Mouse (Mus musculus) lung, embryonic 16.5 days (tissue): ENCODE measurements at regions not wholly inside any gene's neighbourhood (a gene's known extent, or its start where the extent isn't known, plus 50 kb on each side); places are given as distances from the start of the nearest gene placed in this dataset.

Experiments
- ATAC-seq: fragments of 200-750 bp; cut with Nextera tagmentation; 2 replicates; pipeline ENCODE4 v1.8.0; 2017; ENCODE audit warnings: low read depth, mild to moderate bottlenecking, moderate library complexity
- H3K27ac ChIP-seq: fragments of 300-500 bp; sonication (generic); 2 replicates; pipeline ENCODE4 v1.5.1; 2014; ENCODE audit warnings: mild to moderate bottlenecking, control low read depth, low read length
- H3K27me3 ChIP-seq: fragments of 300-500 bp; sonication (generic); 2 replicates; pipeline ENCODE4 v1.6.1; 2014; ENCODE audit warnings: low read depth, low read length, mixed read lengths; ENCODE audit not compliant: control insufficient read depth, insufficient read depth
- H3K36me3 ChIP-seq: fragments of 300-500 bp; sonication (generic); 2 replicates; pipeline ENCODE4 v1.6.1; 2014; ENCODE audit warnings: low read length; ENCODE audit not compliant: control insufficient read depth, insufficient read depth
- H3K4me1 ChIP-seq: fragments of 300-500 bp; sonication (generic); replicated peaks from 2 replicates; pipeline ENCODE4 v1.6.1; 2014; ENCODE audit warnings: low read length, mixed read lengths; ENCODE audit not compliant: control insufficient read depth, insufficient read depth
- H3K4me2 ChIP-seq: fragments of 300-500 bp; sonication (generic); 2 replicates; pipeline ENCODE4 v1.6.1; 2014; ENCODE audit warnings: low read depth, low read length, control low read depth
- H3K4me3 ChIP-seq: fragments of 300-500 bp; sonication (generic); 2 replicates; pipeline ENCODE4 v1.5.1; 2014; ENCODE audit warnings: mild to moderate bottlenecking, low read length, control low read depth
- H3K9ac ChIP-seq: fragments of 300-500 bp; sonication (generic); 2 replicates; pipeline ENCODE4 v1.6.1; 2014; ENCODE audit warnings: low read length, control low read depth
- H3K9me3 ChIP-seq: fragments of 300-500 bp; sonication (generic); 2 replicates; pipeline ENCODE4 v1.6.1; 2016; ENCODE audit warnings: low read length; ENCODE audit not compliant: control insufficient read depth
- WGBS: fragments of 180-500 bp; shearing (Covaris S2); extraction: QIAGEN DNeasy Blood & Tissue Kit; methylation state at CpG from one replicate; pipeline ENCODE4 v1.1.7; 2014; 5-methylcytosine and 5-hydroxymethylcytosine counted together

DNA sequence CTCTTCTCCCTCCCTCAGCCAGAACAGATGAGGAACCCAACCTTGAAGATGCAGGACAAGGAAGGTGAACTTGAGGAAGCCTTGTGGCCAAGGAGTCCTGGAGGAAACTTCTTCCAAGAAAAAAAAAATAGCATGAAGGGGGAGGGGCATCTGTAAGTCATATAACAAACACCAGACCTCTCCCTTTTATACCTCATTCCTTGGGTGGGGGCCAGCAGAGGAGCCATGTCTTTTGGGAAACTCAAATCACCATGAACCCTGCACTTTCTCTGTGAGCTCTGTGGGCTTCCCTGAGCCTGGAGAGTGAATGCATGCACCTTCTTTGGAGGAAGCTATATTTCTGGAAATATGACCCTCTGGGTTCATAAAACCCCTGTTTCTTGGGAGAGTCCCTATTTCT, 90.0 kb upstream of the Pkdcc start:
- H3K27ac ChIP-seq, result no peak overlapping the region
- no peaks in the 10 kb centered on the region for H3K9me3 ChIP-seq
- H3K36me3 ChIP-seq, result no peaks in the 10 kb centered on the region
- H3K27me3 ChIP-seq, result no peaks in the 10 kb centered on the region
- no peak overlapping the region for H3K4me2 ChIP-seq
- peaks cover 27% of the 10 kb centered on the region for H3K4me1 ChIP-seq
- H3K4me3 ChIP-seq, result no peak overlapping the region
- no peak for ATAC-seq
- no peak overlapping the region for H3K9ac ChIP-seq

DNA sequence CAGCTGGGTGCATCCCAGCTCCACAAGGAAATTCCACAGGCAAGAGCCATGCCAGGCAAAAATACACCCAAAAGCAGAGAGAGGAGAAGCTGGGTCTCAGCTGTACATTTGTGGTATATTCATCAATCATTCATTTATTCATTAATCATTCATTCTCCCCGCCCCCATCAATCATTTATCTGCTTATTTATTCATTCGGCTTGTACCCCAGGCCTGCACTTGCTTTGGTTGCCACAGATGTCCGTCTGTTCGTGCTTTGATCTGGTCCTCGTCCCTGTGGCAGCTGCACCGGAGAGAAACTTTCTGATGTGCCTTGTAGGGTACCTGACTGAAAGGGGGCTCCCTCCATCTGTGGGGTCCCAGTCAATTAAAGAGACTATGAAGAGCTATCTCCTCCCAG, 87.2 kb upstream of the Pkdcc start:
- Histone ChIP-seq H3K9me3 (no peaks in the 10 kb centered on the region), H3K27me3 (no peaks in the 10 kb centered on the region), H3K4me2 (no peak overlapping the region), H3K27ac (no peak overlapping the region), H3K36me3 (no peaks in the 10 kb centered on the region), H3K4me1 (peaks cover 20% of the 10 kb centered on the region), H3K4me3 (no peak overlapping the region), H3K9ac (no peak overlapping the region)
- 66% methylated on average over 6 of the region's 6 CpGs for WGBS
- no peak for ATAC-seq

DNA sequence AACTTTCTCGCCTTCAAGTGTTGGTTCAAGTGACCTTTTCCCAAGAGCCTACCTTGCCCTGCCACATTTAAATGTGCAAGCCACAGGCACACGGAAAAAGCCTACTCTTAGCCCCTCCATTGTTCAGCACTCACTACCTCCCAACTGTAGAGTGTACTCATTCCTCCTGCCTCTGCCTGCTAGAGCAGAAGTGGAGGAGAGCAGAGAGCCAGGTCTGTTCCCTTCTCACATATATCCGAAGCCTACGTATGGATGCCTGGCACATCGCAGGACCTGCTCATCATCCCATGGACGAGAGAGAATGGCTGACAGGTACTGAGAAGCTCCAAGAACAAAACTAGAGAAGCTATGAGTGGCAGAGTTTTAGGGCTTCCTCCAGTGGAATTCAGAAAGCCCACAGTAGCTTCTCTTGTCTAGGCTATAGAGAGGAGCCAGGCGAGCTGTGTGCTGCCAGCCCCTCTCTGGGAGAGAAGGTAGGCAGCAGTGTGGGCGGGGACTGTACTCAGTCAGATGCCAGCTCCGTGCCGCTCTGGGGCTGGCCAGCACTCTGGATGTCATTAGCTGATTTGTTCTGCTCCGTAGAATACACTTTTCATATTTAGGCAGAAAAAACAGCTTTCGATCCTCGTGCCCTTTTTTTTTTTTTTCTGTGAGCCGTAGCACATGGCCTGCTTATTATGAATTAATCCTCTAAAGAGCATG, 86.1 kb upstream of the Pkdcc start:
- 59% methylated on average over 14 of the region's 14 CpGs for WGBS
- H3K4me2 ChIP-seq, result no peak overlapping the region

DNA sequence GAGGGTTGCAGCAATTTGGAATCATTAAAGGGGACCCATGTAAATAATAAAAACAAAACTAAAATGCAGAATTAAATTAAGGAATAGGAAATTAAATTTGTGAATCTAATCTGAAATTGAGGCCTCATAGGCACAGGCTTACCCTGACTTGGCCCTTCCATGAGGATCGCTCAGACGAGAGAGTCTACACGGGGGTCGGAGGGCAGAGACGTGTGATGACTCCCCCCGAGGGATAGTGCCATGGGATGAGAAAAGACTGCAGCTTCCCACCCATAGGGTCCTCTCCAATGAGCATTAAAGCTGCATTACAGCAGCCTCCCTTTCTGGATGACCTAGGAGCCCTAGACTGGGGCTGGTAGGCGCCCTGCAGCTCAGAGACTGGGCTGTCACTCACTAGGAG, 85.4 kb upstream of the Pkdcc start:
- Histone ChIP-seq H3K9me3 (no peaks in the 10 kb centered on the region), H3K4me3 (no peak overlapping the region), H3K27ac (no peak overlapping the region), H3K36me3 (no peaks in the 10 kb centered on the region), H3K4me2 (no peak overlapping the region), H3K4me1 (peaks cover 13% of the 10 kb centered on the region), H3K27me3 (no peaks in the 10 kb centered on the region), H3K9ac (no peak overlapping the region)
- WGBS, result 81% methylated on average over 7 of the region's 7 CpGs
- ATAC-seq, result no peak

More for the DNA sequence above, 86.1 kb upstream of the Pkdcc start:
- no peaks in the 10 kb centered on the region for H3K27me3 ChIP-seq
- H3K36me3 ChIP-seq, result no peaks in the 10 kb centered on the region
- H3K9ac ChIP-seq, result no peak overlapping the region
- H3K27ac ChIP-seq, result no peak overlapping the region
- H3K4me3 ChIP-seq, result no peak overlapping the region
- H3K9me3 ChIP-seq, result no peaks in the 10 kb centered on the region
- H3K4me1 ChIP-seq, result peaks cover 13% of the 10 kb centered on the region
- ATAC-seq, result peak; percentile 64

DNA sequence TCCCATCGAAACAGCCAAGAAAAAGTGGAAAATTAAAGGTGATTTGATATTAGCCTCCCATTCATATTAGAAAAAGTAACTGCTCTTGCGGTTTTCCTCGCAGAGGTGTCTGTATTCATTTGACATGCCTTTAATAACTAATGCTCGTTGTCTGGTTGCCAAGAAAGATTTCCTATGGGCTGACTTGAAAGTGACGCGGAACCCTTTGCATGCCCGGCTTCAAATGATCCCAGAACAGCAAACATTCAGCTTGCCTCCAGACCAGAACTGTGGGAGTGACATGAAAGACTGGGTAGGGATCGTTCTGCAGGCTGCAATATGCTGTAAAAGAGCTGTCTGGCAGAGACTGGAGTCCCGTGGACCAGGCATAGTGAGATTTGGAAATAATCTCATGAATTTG, 81.9 kb upstream of the Pkdcc start:
- peaks cover 5% of the 10 kb centered on the region; the same call in 1 of the 2 replicates for H3K4me1 ChIP-seq
- H3K4me2 ChIP-seq, result no peak overlapping the region
- no peak overlapping the region for H3K4me3 ChIP-seq
- no peaks in the 10 kb centered on the region for H3K27me3 ChIP-seq
- no peak overlapping the region for H3K27ac ChIP-seq
- ATAC-seq, result no peak
- no peaks in the 10 kb centered on the region for H3K36me3 ChIP-seq
- no peak overlapping the region for H3K9ac ChIP-seq
- WGBS, result 34% methylated on average over 9 of the region's 9 CpGs
- H3K9me3 ChIP-seq, result no peaks in the 10 kb centered on the region

DNA sequence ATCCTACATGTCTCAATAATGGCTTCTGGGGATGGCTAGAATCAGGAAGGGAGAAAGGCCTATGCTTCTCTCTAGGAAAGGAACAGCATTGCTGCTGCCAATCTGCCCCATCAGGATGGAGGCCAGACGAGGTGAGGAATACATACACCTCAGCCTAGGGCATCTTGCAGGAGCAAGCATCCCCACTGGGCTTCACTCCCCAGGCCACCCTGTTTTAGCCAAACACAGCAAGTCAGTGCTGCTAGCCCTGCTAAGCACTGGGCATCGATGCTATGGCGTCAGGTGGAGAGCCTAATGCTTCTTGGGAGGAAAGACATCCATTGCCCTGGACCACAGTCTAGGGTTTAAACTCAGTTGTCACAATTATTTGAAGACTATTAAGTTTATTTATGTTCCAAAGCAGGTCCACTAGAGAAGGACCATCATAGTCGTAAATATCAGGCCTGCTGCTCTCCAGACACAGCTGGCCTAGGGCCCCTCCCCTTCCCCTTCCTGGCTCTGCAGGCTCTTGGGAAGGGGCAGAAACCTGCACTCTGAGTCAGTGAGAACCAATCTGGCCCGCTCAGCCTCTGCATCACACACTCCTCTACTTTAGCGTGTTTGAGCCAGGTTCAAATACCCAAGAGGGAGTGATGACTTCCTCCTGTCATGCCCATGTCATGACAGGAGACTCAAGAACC, 79.5 kb upstream of the Pkdcc start:
- ATAC-seq, result no peak
- H3K36me3 ChIP-seq, result no peaks in the 10 kb centered on the region
- H3K9me3 ChIP-seq, result no peaks in the 10 kb centered on the region
- H3K4me2 ChIP-seq, result no peak overlapping the region
- H3K9ac ChIP-seq, result no peak overlapping the region
- 63% methylated on average over 6 of the region's 6 CpGs for WGBS
- H3K27ac ChIP-seq, result no peak overlapping the region
- no peaks in the 10 kb centered on the region; the same call in 1 of the 2 replicates for H3K4me1 ChIP-seq
- H3K27me3 ChIP-seq, result no peaks in the 10 kb centered on the region
- H3K4me3 ChIP-seq, result no peak overlapping the region

DNA sequence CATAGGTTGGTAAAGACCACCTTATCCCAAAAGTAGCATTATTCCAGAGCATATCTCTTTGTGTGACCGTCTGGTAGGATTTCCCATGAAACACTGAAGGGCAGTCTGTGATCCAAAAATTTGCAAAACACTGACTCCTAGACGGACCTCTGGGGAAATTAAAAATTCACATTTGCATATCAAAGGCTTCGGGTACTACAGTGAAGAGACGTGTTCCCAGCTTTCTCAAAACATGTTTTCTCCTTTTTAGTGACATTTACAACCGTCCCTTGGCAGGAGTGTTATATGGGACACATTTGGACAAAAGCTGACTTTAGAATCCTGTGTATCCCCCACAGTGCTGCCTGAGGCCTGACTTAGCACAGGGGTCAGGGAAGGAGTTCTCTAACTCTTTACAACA, 78.8 kb upstream of the Pkdcc start:
- no peak overlapping the region for H3K27ac ChIP-seq

DNA sequence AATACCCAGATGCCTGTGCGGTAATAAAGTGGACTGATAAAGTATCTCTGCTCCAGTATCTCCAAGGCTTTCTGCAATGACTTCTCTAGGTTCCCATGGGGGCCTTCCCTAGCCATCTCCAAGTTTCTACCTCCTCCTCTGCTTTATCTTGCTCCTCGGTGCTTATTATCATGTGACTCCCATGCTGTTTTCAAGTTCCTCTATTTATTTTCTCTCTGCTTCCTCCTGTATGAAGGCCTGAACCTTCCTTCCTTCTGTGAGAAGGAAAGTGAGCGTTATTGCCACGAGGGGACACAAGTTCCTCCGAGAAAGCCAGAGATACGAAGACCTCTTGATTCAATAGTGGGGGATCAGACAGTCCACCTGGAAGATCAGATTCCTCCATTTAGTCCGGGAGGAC, 77.4 kb upstream of the Pkdcc start:
- Histone ChIP-seq H3K9me3 (no peaks in the 10 kb centered on the region), H3K27ac (no peak overlapping the region), H3K9ac (no peak overlapping the region), H3K27me3 (no peaks in the 10 kb centered on the region), H3K4me1 (no peaks in the 10 kb centered on the region; the same call in 1 of the 2 replicates), H3K4me3 (no peak overlapping the region), H3K4me2 (no peak overlapping the region), H3K36me3 (no peaks in the 10 kb centered on the region)
- WGBS, result 68% methylated on average over 7 of the region's 7 CpGs
- ATAC-seq, result no peak

More for the DNA sequence above, 78.8 kb upstream of the Pkdcc start:
- Histone ChIP-seq H3K27me3 (no peaks in the 10 kb centered on the region), H3K4me3 (no peak overlapping the region), H3K9ac (no peak overlapping the region), H3K36me3 (no peaks in the 10 kb centered on the region), H3K4me1 (no peaks in the 10 kb centered on the region; the same call in 1 of the 2 replicates), H3K9me3 (no peaks in the 10 kb centered on the region), H3K4me2 (no peak overlapping the region)
- no peak for ATAC-seq
- 79% methylated on average over 5 of the region's 5 CpGs for WGBS

DNA sequence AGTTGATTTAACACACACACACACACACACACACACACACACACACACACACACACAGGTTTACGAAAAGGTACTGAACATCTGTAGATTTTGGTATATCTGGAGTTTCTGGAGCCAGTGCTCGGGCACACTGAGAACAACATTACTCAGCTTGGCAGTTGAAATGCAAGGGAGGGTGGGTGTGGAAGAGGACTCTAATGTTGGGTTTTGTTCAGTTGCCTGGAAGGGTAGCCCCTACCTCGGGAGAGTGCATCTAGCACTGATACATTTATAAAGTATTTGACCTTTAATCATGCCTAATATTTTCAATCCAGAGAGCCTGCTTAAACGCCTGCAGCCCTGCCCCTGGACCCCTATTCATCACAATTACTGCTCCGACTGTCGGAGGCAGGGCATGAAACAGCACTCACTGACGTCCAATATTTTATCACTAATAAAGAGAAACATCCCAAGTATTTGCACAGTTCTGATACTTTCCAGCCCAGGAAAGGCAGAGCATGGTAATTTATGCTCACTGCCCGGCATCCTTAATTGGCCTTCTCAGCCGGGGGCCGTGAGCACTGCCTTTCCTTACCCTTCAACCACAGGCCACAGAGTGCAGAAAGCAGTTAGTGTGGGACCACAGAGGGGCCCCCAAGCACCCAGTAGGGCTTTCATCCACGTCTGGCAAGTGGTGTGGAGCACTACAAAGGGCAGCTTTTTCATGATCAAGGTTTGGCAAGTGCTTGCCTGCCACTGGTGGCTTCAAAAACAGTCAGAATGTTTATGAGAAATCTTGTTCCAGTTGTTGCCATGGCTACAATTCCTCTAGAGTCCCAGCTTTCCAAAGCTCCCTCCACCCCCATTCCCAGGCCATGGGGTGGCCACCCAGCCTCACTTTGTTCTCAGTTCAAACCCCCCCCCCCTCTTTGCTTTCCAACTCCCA, 76.3 kb upstream of the Pkdcc start:
- H3K9ac ChIP-seq, result no peak overlapping the region
- no peaks in the 10 kb centered on the region; the same call in 1 of the 2 replicates for H3K4me1 ChIP-seq
- 31% methylated on average over 11 of the region's 11 CpGs for WGBS
- no peak overlapping the region for H3K4me3 ChIP-seq
- H3K9me3 ChIP-seq, result no peaks in the 10 kb centered on the region
- H3K27ac ChIP-seq, result no peak overlapping the region
- H3K4me2 ChIP-seq, result no peak overlapping the region
- ATAC-seq, result peak; percentile 47; the same call in 1 of the 2 replicates
- no peaks in the 10 kb centered on the region for H3K36me3 ChIP-seq
- no peaks in the 10 kb centered on the region for H3K27me3 ChIP-seq
